Mouse (Mus musculus): ENCODE measurements around the gene Foxa3. TPM values are rescaled to one million over a fixed set of nuclear protein-coding genes. Genes with fewer than 3 reads are reported as not detected.

Foxa3 gene
- polyA plus RNA-seq, 1 experiment: 0.13 TPM

DNA sequence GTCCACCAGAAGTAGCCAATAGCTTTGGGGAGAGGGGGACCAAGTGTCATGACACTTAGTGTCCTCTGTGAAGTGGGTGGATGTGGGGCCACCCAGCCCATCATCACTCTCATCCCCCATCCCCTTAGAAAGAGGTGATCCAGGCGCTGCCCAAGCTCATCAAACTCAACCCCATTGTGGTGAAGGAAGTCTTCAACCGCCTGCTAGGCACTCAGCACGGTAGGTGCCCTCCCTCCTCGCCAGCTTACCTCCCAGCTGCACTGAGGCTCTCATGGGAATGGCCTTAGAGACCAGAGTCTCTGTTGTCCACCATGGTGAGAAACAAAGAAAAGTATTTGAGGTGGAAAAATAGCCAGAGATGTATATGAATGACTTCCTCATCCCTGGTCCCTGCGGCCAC is 25.9 kb upstream of the Foxa3 start:
- no peak overlapping the region for H3K4me3 ChIP-seq (ENCODE audit: insufficient read depth, low read depth, low read length)
- H3K27ac ChIP-seq (ENCODE audit: insufficient read depth, low read depth, low read length): no peak overlapping the region
- no peak for DNase-seq
- H3K27me3 ChIP-seq (replicated peaks; ENCODE audit: control insufficient read depth, insufficient read depth, low read length): no peaks in the 10 kb centered on the region
- no peaks in the 10 kb centered on the region for H3K4me1 ChIP-seq (ENCODE audit: control insufficient read depth, insufficient read depth, low read length)
- TF ChIP-seq CTCF (conservative IDR thresholded peaks at IDR 0.05; ENCODE audit: insufficient read depth, insufficient read length, low read depth, low read length) (no peak), POLR2A (IDR thresholded peaks at IDR 0.05; ENCODE audit: low read depth, low read length) (no peak)
- peaks cover 2% of the 10 kb centered on the region; the same call in 1 of the 2 replicates for H3K36me3 ChIP-seq (ENCODE audit: control insufficient read depth, insufficient read depth, low read length)
- WGBS: 85% methylated on average over 5 of the region's 5 CpGs

DNA sequence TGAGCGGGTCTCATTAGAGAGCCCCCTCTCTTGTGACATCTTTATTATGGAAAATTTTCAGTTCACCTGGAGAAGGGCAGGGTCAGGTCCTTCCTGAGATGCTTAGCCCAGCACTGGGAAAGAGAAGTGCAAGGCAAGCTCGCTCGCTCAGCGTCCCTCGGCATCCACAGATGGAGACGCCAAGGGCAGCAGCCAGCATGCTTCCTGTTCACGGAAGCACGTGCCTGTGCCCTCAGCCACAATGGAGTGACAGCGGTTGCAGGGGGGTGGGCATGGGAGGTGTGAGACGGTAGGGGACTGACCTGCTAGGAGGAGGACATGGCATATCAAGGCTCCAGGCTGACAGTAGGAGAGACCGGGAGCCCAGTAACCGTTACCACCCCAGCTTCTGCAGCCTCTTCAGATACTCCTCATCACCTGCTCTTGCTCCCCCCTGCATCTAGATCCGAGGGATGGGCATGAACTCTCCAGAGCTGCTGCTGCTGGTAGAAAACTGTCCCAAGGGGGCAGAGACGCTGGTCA is 24.7 kb upstream of the Foxa3 start:
- 85% methylated on average over 14 of the region's 14 CpGs for WGBS
- peaks cover 2% of the 10 kb centered on the region; the same call in 1 of the 2 replicates for H3K36me3 ChIP-seq (ENCODE audit: control insufficient read depth, insufficient read depth, low read length)
- TF ChIP-seq CTCF (conservative IDR thresholded peaks at IDR 0.05; ENCODE audit: insufficient read depth, insufficient read length, low read depth, low read length): no peak
- H3K27ac ChIP-seq (ENCODE audit: insufficient read depth, low read depth, low read length): no peak overlapping the region
- H3K4me3 ChIP-seq (ENCODE audit: insufficient read depth, low read depth, low read length): no peak overlapping the region
- DNase-seq: no peak
- H3K4me1 ChIP-seq (ENCODE audit: control insufficient read depth, insufficient read depth, low read length): no peaks in the 10 kb centered on the region
- H3K27me3 ChIP-seq (replicated peaks; ENCODE audit: control insufficient read depth, insufficient read depth, low read length): no peaks in the 10 kb centered on the region

DNA sequence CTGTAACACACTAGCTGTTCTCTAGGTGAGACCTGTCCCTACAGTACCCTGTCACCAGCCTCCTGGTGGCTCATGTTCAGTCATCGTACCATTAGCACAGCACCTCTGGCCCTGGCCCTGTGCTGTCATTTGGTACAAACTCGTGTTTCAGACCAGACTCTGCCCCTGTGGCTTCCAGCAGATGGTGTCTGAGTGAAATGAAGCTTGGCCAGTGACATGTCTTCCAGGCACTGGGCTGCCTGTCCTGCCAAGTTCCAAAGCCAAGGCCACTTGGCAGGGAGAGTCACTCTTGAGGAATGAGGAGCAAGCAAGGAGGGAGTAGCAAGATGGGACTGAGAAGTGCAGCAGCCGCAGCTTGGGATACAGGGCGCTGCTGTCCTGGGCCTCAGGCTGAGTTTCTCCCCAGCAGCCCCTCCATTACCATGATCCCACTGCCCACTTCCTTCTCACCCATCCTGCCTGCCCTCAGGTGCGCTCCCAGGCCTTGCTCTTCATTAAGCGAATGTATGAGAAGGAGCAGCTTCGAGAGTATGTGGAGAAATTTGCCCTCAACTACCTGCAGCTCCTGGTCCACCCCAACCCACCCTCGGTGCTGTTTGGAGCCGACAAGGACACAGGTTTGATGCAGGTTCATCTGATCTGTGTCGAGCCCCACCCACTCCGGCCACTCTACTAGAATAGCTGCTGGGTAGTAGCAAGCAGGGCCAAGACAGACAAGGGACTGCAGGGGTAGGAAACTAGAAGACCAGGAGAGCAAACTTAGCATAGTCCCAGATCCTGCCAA is 23.1 kb upstream of the Foxa3 start:
- Histone ChIP-seq H3K27me3 (replicated peaks; ENCODE audit: control insufficient read depth, insufficient read depth, low read length) (no peaks in the 10 kb centered on the region), H3K27ac (ENCODE audit: insufficient read depth, low read depth, low read length) (no peak overlapping the region), H3K4me3 (ENCODE audit: insufficient read depth, low read depth, low read length) (no peak overlapping the region), H3K4me1 (ENCODE audit: control insufficient read depth, insufficient read depth, low read length) (no peaks in the 10 kb centered on the region), H3K36me3 (ENCODE audit: control insufficient read depth, insufficient read depth, low read length) (peaks cover 2% of the 10 kb centered on the region; the same call in 1 of the 2 replicates)
- WGBS: 87% methylated on average over 11 of the region's 11 CpGs
- DNase-seq: peak; percentile 26
- TF ChIP-seq POLR2A (IDR thresholded peaks at IDR 0.05; ENCODE audit: low read depth, low read length): no peak
- TF ChIP-seq CTCF (conservative IDR thresholded peaks at IDR 0.05; ENCODE audit: insufficient read depth, insufficient read length, low read depth, low read length): no peak

DNA sequence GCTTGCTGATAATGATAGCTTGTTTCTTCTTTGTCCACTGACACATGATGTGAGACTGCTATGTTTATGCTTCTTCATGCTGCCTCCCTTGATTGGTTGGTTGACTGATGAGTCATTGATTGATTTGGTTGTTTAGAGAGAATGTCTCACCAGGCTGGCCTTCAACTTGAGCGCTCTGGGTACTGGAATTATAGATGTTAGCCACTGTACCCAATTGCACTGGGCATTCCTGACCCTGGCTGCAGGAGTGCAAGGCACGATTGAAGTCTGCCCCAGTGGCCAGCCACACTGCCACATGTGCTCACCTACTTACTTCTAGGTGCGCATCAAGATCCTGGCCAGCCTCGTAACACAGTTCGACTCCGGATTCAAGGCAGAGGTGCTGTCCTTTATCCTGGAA is 21.3 kb upstream of the Foxa3 start:
- H3K4me1 ChIP-seq (ENCODE audit: control insufficient read depth, insufficient read depth, low read length): no peaks in the 10 kb centered on the region
- no peaks in the 10 kb centered on the region for H3K27me3 ChIP-seq (replicated peaks; ENCODE audit: control insufficient read depth, insufficient read depth, low read length)
- H3K36me3 ChIP-seq (ENCODE audit: control insufficient read depth, insufficient read depth, low read length): peaks cover 3% of the 10 kb centered on the region; the same call in 1 of the 2 replicates
- H3K27ac ChIP-seq (ENCODE audit: insufficient read depth, low read depth, low read length): no peak overlapping the region
- no peak overlapping the region for H3K4me3 ChIP-seq (ENCODE audit: insufficient read depth, low read depth, low read length)
- 96% methylated on average over 6 of the region's 6 CpGs for WGBS
- TF ChIP-seq POLR2A (IDR thresholded peaks at IDR 0.05; ENCODE audit: low read depth, low read length): no peak
- no peak for TF ChIP-seq CTCF (conservative IDR thresholded peaks at IDR 0.05; ENCODE audit: insufficient read depth, insufficient read length, low read depth, low read length)
- DNase-seq: no peak

- Histone ChIP-seq H3K4me3 (ENCODE audit: insufficient read depth, low read depth, low read length) (no peak overlapping the region), H3K27me3 (replicated peaks; ENCODE audit: control insufficient read depth, insufficient read depth, low read length) (no peaks in the 10 kb centered on the region), H3K27ac (ENCODE audit: insufficient read depth, low read depth, low read length) (no peak overlapping the region), H3K36me3 (ENCODE audit: control insufficient read depth, insufficient read depth, low read length) (peaks cover 2% of the 10 kb centered on the region; the same call in 1 of the 2 replicates), H3K4me1 (ENCODE audit: control insufficient read depth, insufficient read depth, low read length) (no peaks in the 10 kb centered on the region)
- 66% methylated on average over 4 of the region's 4 CpGs for WGBS
- TF ChIP-seq POLR2A (IDR thresholded peaks at IDR 0.05; ENCODE audit: low read depth, low read length) (no peak), CTCF (conservative IDR thresholded peaks at IDR 0.05; ENCODE audit: insufficient read depth, insufficient read length, low read depth, low read length) (no peak)
- peak; percentile 33 for DNase-seq
Observed at GRCm38 (mm10) chr7:19031641-19032040, 8.3 kb upstream of the Foxa3 start.

- TF ChIP-seq POLR2A (IDR thresholded peaks at IDR 0.05; ENCODE audit: low read depth, low read length) (no peak), CTCF (conservative IDR thresholded peaks at IDR 0.05; ENCODE audit: insufficient read depth, insufficient read length, low read depth, low read length) (peak; percentile 74)
- H3K4me1 ChIP-seq (ENCODE audit: control insufficient read depth, insufficient read depth, low read length): peaks cover 5% of the 10 kb centered on the region; the same call in 1 of the 2 replicates
- peaks cover 1% of the 10 kb centered on the region; the same call in 1 of the 2 replicates for H3K36me3 ChIP-seq (ENCODE audit: control insufficient read depth, insufficient read depth, low read length)
- H3K27ac ChIP-seq (ENCODE audit: insufficient read depth, low read depth, low read length): no peak overlapping the region
- peak; percentile 67 for DNase-seq
- no peaks in the 10 kb centered on the region for H3K27me3 ChIP-seq (replicated peaks; ENCODE audit: control insufficient read depth, insufficient read depth, low read length)
- WGBS: 63% methylated on average over 6 of the region's 6 CpGs
- H3K4me3 ChIP-seq (ENCODE audit: insufficient read depth, low read depth, low read length): no peak overlapping the region
Observed at GRCm38 (mm10) chr7:19029084-19029653, 5.8 kb upstream of the Foxa3 start.

- Histone ChIP-seq H3K27me3 (replicated peaks; ENCODE audit: control insufficient read depth, insufficient read depth, low read length) (no peaks in the 10 kb centered on the region; the same call in 1 of the 2 replicates), H3K27ac (ENCODE audit: insufficient read depth, low read depth, low read length) (no peak overlapping the region), H3K36me3 (ENCODE audit: control insufficient read depth, insufficient read depth, low read length) (peaks cover 1% of the 10 kb centered on the region; the same call in 1 of the 2 replicates), H3K4me1 (ENCODE audit: control insufficient read depth, insufficient read depth, low read length) (peaks cover 8% of the 10 kb centered on the region; the same call in 1 of the 2 replicates), H3K4me3 (ENCODE audit: insufficient read depth, low read depth, low read length) (no peak overlapping the region)
- TF ChIP-seq CTCF (conservative IDR thresholded peaks at IDR 0.05; ENCODE audit: insufficient read depth, insufficient read length, low read depth, low read length) (no peak), POLR2A (IDR thresholded peaks at IDR 0.05; ENCODE audit: low read depth, low read length) (no peak)
- DNase-seq: no peak
Observed at GRCm38 (mm10) chr7:19028067-19028466, 4.7 kb upstream of the Foxa3 start.
